Mouse (Mus musculus): ENCODE data around the gene Olfr283.
"Not testable (repeated sequence)": the region's sequence is repeated elsewhere in the genome, so short reads cannot be mapped to it uniquely, and the experiment has no call there.

Olfr283 gene

GRCm38 (mm10) chr15:98380846-98381245, at the start of gene Olfr283:
TSS of gene Olfr283 (minus strand) at chr15:98380946.
- in situ Hi-C loops (cut with MboI), result no loop called here

GRCm38 (mm10) chr15:98425188-98425587, 44.4 kb upstream of the Olfr283 start:
- in situ Hi-C loops (cut with MboI), result no loop called here

- in situ Hi-C loops (cut with MboI), result no loop called here
Measured at GRCm38 (mm10) chr15:98424753-98425152, 44.0 kb upstream of the Olfr283 start.

- in situ Hi-C loops (cut with MboI), result no loop called here
Measured at GRCm38 (mm10) chr15:98424326-98424725, 43.6 kb upstream of the Olfr283 start.

- in situ Hi-C loops (cut with MboI), result no loop called here
Measured at GRCm38 (mm10) chr15:98420897-98421296, 40.2 kb upstream of the Olfr283 start.

GRCm38 (mm10) chr15:98418096-98418495, 37.4 kb upstream of the Olfr283 start:
- in situ Hi-C loops (cut with MboI), result no loop called here

GRCm38 (mm10) chr15:98417285-98417684, 36.5 kb upstream of the Olfr283 start:
- in situ Hi-C loops (cut with MboI), result not testable (repeated sequence)

- in situ Hi-C loops (cut with MboI), result not testable (repeated sequence)
Measured at GRCm38 (mm10) chr15:98416802-98417201, 36.1 kb upstream of the Olfr283 start.

- in situ Hi-C loops (cut with MboI), result no loop called here
Measured at GRCm38 (mm10) chr15:98415996-98416395, 35.2 kb upstream of the Olfr283 start.

- in situ Hi-C loops (cut with MboI), result no loop called here
Measured at GRCm38 (mm10) chr15:98410249-98410648, 29.5 kb upstream of the Olfr283 start.

- in situ Hi-C loops (cut with MboI), result no loop called here
Measured at GRCm38 (mm10) chr15:98409635-98410034, 28.9 kb upstream of the Olfr283 start.

- in situ Hi-C loops (cut with MboI), result no loop called here
Measured at GRCm38 (mm10) chr15:98408406-98409060, 27.8 kb upstream of the Olfr283 start.

- in situ Hi-C loops (cut with MboI), result no loop called here
Measured at GRCm38 (mm10) chr15:98402356-98402755, 21.6 kb upstream of the Olfr283 start.

GRCm38 (mm10) chr15:98397136-98397535, 16.4 kb upstream of the Olfr283 start:
- in situ Hi-C loops (cut with MboI), result no loop called here

- in situ Hi-C loops (cut with MboI), result no loop called here
Measured at GRCm38 (mm10) chr15:98391903-98392187, 11.1 kb upstream of the Olfr283 start.

- in situ Hi-C loops (cut with MboI), result no loop called here
Measured at GRCm38 (mm10) chr15:98391081-98391902, 10.5 kb upstream of the Olfr283 start.

- in situ Hi-C loops (cut with MboI), result no loop called here
Measured at GRCm38 (mm10) chr15:98389796-98390195, 9.1 kb upstream of the Olfr283 start.

GRCm38 (mm10) chr15:98387621-98388020, 6.9 kb upstream of the Olfr283 start:
- in situ Hi-C loops (cut with MboI), result no loop called here

GRCm38 (mm10) chr15:98378209-98378608, 2.5 kb downstream of the Olfr283 start:
- in situ Hi-C loops (cut with MboI), result no loop called here

- in situ Hi-C loops (cut with MboI), result no loop called here
Measured at GRCm38 (mm10) chr15:98340887-98341286, 39.9 kb downstream of the Olfr283 start, which contains the start of gene Olfr284. TSS of gene Olfr284 (minus strand) at chr15:98340987.
